Mouse (Mus musculus): ENCODE results near the gene Egfl8. TPM values are rescaled to one million over a fixed set of nuclear protein-coding genes. Genes with fewer than 3 reads are reported as not detected.
A peak's percentile ranks its signal among the peaks of the same experiment; 100 is the strongest.

The Egfl8 gene
- polyA plus RNA-seq, 2 experiments, result 8.7 to 11.3 TPM

DNA sequence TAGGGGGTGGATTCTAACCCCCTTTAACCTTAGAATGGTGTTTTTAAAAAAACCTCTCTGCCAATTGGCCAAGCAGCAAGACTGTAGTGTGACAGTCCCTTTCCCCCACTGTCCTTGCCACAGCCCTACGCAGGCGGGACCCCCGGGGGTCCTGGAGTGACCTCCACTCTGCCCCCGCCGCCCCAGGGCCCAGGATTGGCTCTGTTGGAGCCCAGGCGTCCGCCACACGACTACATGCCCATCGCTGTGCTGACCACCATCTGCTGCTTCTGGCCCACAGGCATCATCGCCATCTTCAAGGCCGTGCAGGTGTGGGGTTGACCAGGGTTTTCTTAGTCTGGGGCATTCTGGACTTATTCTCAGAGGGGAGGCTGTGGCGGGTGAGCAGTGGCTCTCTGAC lies 15.9 kb upstream of the Egfl8 start:
- DNase-seq (ENCODE audit: low spot score) (no peak), ATAC-seq (ENCODE audit: low FRiP score, low read depth) (no peak)
- H3K9me3 ChIP-seq (ENCODE audit: control insufficient read depth, low read length), result no peaks in the 10 kb centered on the region
- no peak for TF ChIP-seq POLR2A (IDR thresholded peaks at IDR 0.05; ENCODE audit: borderline replicate concordance, extremely low read depth, insufficient read depth, insufficient read length)
- 11% methylated on average over 11 of the region's 12 CpGs for WGBS
- H3K27me3 ChIP-seq (ENCODE audit: control insufficient read depth, insufficient read depth, low read length), result peaks cover 36% of the 10 kb centered on the region
- peak overlapping the region; percentile 38 for H3K4me3 ChIP-seq (replicated peaks; ENCODE audit: low read length)
- H3K4me1 ChIP-seq (ENCODE audit: control insufficient read depth, insufficient read depth, low read length), result peaks cover 26% of the 10 kb centered on the region
- no peaks in the 10 kb centered on the region for H3K36me3 ChIP-seq (ENCODE audit: control insufficient read depth, insufficient read depth, low read length)
- H3K27ac ChIP-seq (replicated peaks; ENCODE audit: low read depth, low read length), result no peak overlapping the region
- H3K4me2 ChIP-seq (replicated peaks; ENCODE audit: low read depth, low read length, severe bottlenecking), result peak overlapping the region; percentile 79
- H3K9ac ChIP-seq (ENCODE audit: low read depth, low read length, severe bottlenecking), result peak overlapping the region; percentile 44

DNA sequence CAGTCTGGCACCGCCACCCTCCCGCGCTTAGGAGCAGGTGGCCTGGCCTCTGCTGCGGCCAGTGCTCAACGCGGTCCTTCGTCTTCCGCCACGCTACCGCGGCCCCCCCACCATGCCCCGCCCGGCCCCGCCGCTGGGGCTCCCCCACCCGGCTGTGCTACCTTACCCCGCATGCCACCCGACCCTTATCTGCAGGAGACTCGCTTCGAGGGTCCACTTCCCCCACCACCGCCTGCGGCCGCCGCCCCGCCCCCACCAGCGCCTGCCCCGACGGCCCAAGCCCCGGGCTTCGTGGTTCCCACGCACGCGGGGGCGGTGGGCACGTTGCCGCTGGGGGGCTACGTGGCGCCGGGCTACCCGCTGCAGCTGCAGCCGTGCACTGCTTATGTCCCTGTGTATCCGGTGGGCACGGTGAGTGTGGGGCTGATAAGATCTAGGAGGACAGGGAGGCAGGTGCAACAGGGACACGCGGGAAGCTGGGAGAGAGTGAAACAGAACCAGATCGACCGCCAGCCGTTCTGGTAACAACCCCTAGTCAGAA lies 15.1 kb upstream of the Egfl8 start:
- no peak overlapping the region for H3K27ac ChIP-seq (replicated peaks; ENCODE audit: low read depth, low read length)
- no peaks in the 10 kb centered on the region for H3K36me3 ChIP-seq (ENCODE audit: control insufficient read depth, insufficient read depth, low read length)
- H3K4me1 ChIP-seq (ENCODE audit: control insufficient read depth, insufficient read depth, low read length), result peaks cover 30% of the 10 kb centered on the region
- ATAC-seq (ENCODE audit: low FRiP score, low read depth), result no peak
- 3% methylated on average over 42 of the region's 48 CpGs for WGBS
- H3K4me2 ChIP-seq (replicated peaks; ENCODE audit: low read depth, low read length, severe bottlenecking), result peak overlapping the region; percentile 43
- peaks cover 36% of the 10 kb centered on the region for H3K27me3 ChIP-seq (ENCODE audit: control insufficient read depth, insufficient read depth, low read length)
- peak overlapping the region; percentile 38 for H3K4me3 ChIP-seq (replicated peaks; ENCODE audit: low read length)
- H3K9me3 ChIP-seq (ENCODE audit: control insufficient read depth, low read length), result no peaks in the 10 kb centered on the region
- no peak overlapping the region for H3K9ac ChIP-seq (ENCODE audit: low read depth, low read length, severe bottlenecking)
- DNase-seq (ENCODE audit: low spot score), result no peak
- no peak for TF ChIP-seq POLR2A (IDR thresholded peaks at IDR 0.05; ENCODE audit: borderline replicate concordance, extremely low read depth, insufficient read depth, insufficient read length)

DNA sequence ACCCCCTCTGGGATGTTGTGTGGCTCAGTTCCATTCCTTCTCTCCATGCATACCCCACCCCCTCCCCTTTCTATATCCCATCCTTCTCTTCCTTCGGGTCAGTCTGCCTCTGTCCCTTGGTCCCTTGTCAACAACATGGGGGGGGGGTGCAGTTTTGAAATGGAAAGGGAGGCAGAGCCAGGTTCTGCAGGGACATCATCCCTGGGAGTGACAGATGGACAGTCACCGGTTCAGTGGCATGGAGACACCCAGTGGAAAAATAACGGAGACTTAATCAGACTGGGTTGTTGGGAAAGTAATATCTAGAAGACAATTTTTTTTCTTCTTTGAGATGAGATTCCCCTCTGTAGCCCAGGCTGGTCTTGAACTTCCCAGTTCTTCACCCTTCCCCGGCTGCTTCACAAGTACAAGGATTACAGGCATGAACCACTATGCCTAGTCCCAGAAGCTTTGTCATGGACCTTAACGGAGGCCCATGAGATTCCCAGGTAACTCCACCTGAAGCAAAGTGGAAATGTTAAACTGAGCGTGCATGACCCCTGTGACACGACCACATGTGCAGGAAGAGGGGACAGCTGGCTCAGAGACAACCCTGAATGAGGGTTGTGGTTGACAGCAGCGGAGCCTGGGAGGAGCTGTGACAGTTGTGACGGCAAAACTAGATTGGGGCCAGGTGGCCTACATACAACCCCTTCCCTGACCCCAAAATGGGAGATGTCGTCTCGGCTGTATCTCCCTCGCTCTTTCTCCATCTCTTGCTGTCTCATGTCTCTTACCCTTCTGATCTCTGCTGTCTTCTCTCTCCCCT lies 14.2 kb upstream of the Egfl8 start:
- no peak overlapping the region for H3K9ac ChIP-seq (ENCODE audit: low read depth, low read length, severe bottlenecking)
- H3K4me1 ChIP-seq (ENCODE audit: control insufficient read depth, insufficient read depth, low read length), result peaks cover 30% of the 10 kb centered on the region
- WGBS, result 17% methylated on average over 12 of the region's 12 CpGs

DNA sequence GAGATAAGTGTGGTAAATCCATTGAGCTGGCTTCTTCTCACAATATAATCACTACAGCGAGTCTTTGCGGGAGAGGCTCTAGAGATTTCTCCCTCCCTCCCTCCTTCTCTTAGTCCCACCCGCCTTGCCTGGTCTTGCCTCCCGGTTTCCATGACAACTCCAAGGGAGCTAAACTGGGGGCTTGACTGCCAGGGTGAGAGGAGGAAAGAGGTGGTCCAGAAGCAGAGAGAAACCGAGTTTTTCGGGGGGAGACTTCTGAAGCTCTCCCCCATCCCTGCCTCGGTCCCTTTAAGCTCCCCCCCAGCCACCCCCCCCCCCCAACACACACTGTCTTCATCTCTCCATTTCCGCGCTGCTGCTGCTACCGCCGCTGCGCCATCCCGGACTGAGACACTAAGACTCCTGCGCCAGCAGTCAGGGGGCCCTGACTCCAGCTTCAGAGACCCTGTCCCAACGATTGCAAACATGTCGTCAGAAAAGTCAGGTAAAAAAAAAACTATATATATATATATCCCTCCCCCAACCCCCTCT lies 13.5 kb upstream of the Egfl8 start, which contains the start of gene Prrt1:
Prrt1 (plus strand) TSS at position 313 of the 531 bp plus-strand sequence.
- Histone ChIP-seq H3K4me2 (replicated peaks; ENCODE audit: low read depth, low read length, severe bottlenecking) (peak within 1 kb of the TSS; percentile 78), H3K4me3 (replicated peaks; ENCODE audit: low read length) (peak within 1 kb of the TSS; percentile 81), H3K4me1 (ENCODE audit: control insufficient read depth, insufficient read depth, low read length) (peaks cover 30% of the 10 kb centered on the region), H3K9ac (ENCODE audit: low read depth, low read length, severe bottlenecking) (0 out of 2 replicates have a peak within 1 kb of the TSS, but pooled peaks have one; percentile 28), H3K27ac (replicated peaks; ENCODE audit: low read depth, low read length) (peak within 1 kb of the TSS; percentile 92), H3K27me3 (ENCODE audit: control insufficient read depth, insufficient read depth, low read length) (peaks cover 36% of the 10 kb centered on the region), H3K36me3 (ENCODE audit: control insufficient read depth, insufficient read depth, low read length) (peaks cover 9% of the 10 kb centered on the region), H3K9me3 (ENCODE audit: control insufficient read depth, low read length) (no peaks in the 10 kb centered on the region)
- TF ChIP-seq POLR2A (IDR thresholded peaks at IDR 0.05; ENCODE audit: borderline replicate concordance, extremely low read depth, insufficient read depth, insufficient read length), result no peak
- DNase-seq (ENCODE audit: low spot score) (peak; percentile 54), ATAC-seq (ENCODE audit: low FRiP score, low read depth) (no peak)
- 1% methylated on average over 16 of the region's 16 CpGs for WGBS

More for the DNA sequence above, 14.2 kb upstream of the Egfl8 start:
- DNase-seq (ENCODE audit: low spot score) (no peak), ATAC-seq (ENCODE audit: low FRiP score, low read depth) (no peak)
- peak overlapping the region; percentile 78; the same call in 1 of the 2 replicates for H3K4me2 ChIP-seq (replicated peaks; ENCODE audit: low read depth, low read length, severe bottlenecking)
- H3K4me3 ChIP-seq (replicated peaks; ENCODE audit: low read length), result peak overlapping the region; percentile 81; the same call in 1 of the 2 replicates
- no peaks in the 10 kb centered on the region for H3K9me3 ChIP-seq (ENCODE audit: control insufficient read depth, low read length)
- peaks cover 36% of the 10 kb centered on the region for H3K27me3 ChIP-seq (ENCODE audit: control insufficient read depth, insufficient read depth, low read length)
- H3K36me3 ChIP-seq (ENCODE audit: control insufficient read depth, insufficient read depth, low read length), result peaks cover 8% of the 10 kb centered on the region
- no peak for TF ChIP-seq POLR2A (IDR thresholded peaks at IDR 0.05; ENCODE audit: borderline replicate concordance, extremely low read depth, insufficient read depth, insufficient read length)
- H3K27ac ChIP-seq (replicated peaks; ENCODE audit: low read depth, low read length), result no peak overlapping the region

DNA sequence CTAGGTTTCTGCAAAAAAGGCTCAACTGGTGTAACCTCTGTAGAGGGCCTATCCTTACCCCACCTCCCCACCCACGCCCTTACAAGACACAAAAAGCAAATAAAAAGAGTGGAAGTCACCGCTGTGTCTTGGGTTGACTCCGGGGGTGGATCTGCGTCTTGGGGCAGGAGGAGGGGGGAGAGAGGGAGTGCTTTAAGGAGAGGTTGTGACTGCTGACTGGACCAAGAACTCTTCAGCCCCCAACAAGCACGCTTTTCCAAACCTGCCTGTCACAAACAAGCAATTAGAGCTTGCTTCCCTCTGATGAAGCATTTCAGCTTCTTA lies 12.8 kb upstream of the Egfl8 start:
- H3K27ac ChIP-seq (replicated peaks; ENCODE audit: low read depth, low read length), result peak overlapping the region; percentile 92
- WGBS, result 46% methylated on average over 5 of the region's 5 CpGs
- H3K4me2 ChIP-seq (replicated peaks; ENCODE audit: low read depth, low read length, severe bottlenecking), result peak overlapping the region; percentile 78
- no peaks in the 10 kb centered on the region for H3K9me3 ChIP-seq (ENCODE audit: control insufficient read depth, low read length)
- H3K27me3 ChIP-seq (ENCODE audit: control insufficient read depth, insufficient read depth, low read length), result peaks cover 36% of the 10 kb centered on the region
- H3K4me3 ChIP-seq (replicated peaks; ENCODE audit: low read length), result peak overlapping the region; percentile 81
- ATAC-seq (ENCODE audit: low FRiP score, low read depth), result no peak
- H3K4me1 ChIP-seq (ENCODE audit: control insufficient read depth, insufficient read depth, low read length), result peaks cover 30% of the 10 kb centered on the region
- H3K36me3 ChIP-seq (ENCODE audit: control insufficient read depth, insufficient read depth, low read length), result peaks cover 15% of the 10 kb centered on the region
- 0 out of 2 replicates have a peak overlapping the region, but pooled peaks have one; percentile 28 for H3K9ac ChIP-seq (ENCODE audit: low read depth, low read length, severe bottlenecking)
- TF ChIP-seq POLR2A (IDR thresholded peaks at IDR 0.05; ENCODE audit: borderline replicate concordance, extremely low read depth, insufficient read depth, insufficient read length), result no peak
- no peak for DNase-seq (ENCODE audit: low spot score)
